Mouse (Mus musculus) midbrain, embryonic 16.5 days (tissue): ENCODE data around the gene Zhx3. TPM values are rescaled to one million over a fixed set of nuclear protein-coding genes. Genes with fewer than 3 reads are reported as not detected.

Experiments used
- ATAC-seq: fragments of 200-750 bp; cut with Nextera tagmentation; 2 replicates; pipeline ENCODE4 v1.8.0; 2017; ENCODE audit warnings: moderate TSS enrichment
- H3K27ac ChIP-seq: fragments of 300-500 bp; sonication (generic); 2 replicates; pipeline ENCODE4 v1.5.1; 2014; ENCODE audit warnings: mild to moderate bottlenecking, low read length, mixed read lengths
- H3K27me3 ChIP-seq: fragments of 300-500 bp; sonication (generic); 2 replicates; pipeline ENCODE4 v1.6.1; 2014; ENCODE audit warnings: low read depth, low read length, mixed read lengths; ENCODE audit not compliant: control insufficient read depth, insufficient read depth
- H3K36me3 ChIP-seq: fragments of 300-500 bp; sonication (generic); 2 replicates; pipeline ENCODE4 v1.6.1; 2014; ENCODE audit warnings: mild to moderate bottlenecking, low read length, moderate library complexity, mixed read lengths; ENCODE audit not compliant: control insufficient read depth, insufficient read depth
- H3K4me1 ChIP-seq: fragments of 300-500 bp; sonication (generic); 2 replicates; pipeline ENCODE4 v1.6.1; 2014; ENCODE audit warnings: mild to moderate bottlenecking, low read length, mixed read lengths; ENCODE audit not compliant: control insufficient read depth, insufficient read depth
- H3K4me2 ChIP-seq: fragments of 300-500 bp; sonication (generic); 2 replicates; pipeline ENCODE4 v1.6.1; 2014; ENCODE audit warnings: mild to moderate bottlenecking, low read length, mixed read lengths
- H3K4me3 ChIP-seq: fragments of 300-500 bp; sonication (generic); 2 replicates; pipeline ENCODE4 v1.5.1; 2014; ENCODE audit warnings: low read depth, mild to moderate bottlenecking, low read length, moderate library complexity, mixed read lengths
- H3K9ac ChIP-seq: fragments of 300-500 bp; sonication (generic); 2 replicates; pipeline ENCODE4 v1.6.1; 2014; ENCODE audit warnings: low read depth, low read length, mixed read lengths
- H3K9me3 ChIP-seq: fragments of 300-500 bp; sonication (generic); replicated peaks from 2 replicates; pipeline ENCODE4 v1.6.1; 2014; ENCODE audit warnings: mild to moderate bottlenecking, low read length, mixed read lengths; ENCODE audit not compliant: control insufficient read depth, poor library complexity, severe bottlenecking
- WGBS: fragments of 180-500 bp; shearing (Covaris S2); extraction: QIAGEN DNeasy Blood & Tissue Kit; methylation state at CpG from one replicate; pipeline ENCODE4 v1.1.7; 2014; 5-methylcytosine and 5-hydroxymethylcytosine counted together
- polyA plus RNA-seq: library from polyadenylated mRNA; unstranded; fragments of >200 nt; fragmentation: Nextera tagmentation; extraction: Ambion mirVana; gene quantifications from 2 replicates; pipeline ENCODE4 v1.2.1, GENCODE M21; 2015

Zhx3 gene
- polyA plus RNA-seq, 1 experiment from 2014 or later, result 21.1 TPM

- ATAC-seq, result no peak
- peaks cover 23% of the 10 kb centered on the region for H3K4me1 ChIP-seq
- no peaks in the 10 kb centered on the region for H3K27me3 ChIP-seq
- no peak overlapping the region for H3K27ac ChIP-seq
- H3K9me3 ChIP-seq, result no peaks in the 10 kb centered on the region
- H3K36me3 ChIP-seq, result peaks cover 4% of the 10 kb centered on the region; the same call in 1 of the 2 replicates
- WGBS, result 98% methylated on average over 3 of the region's 3 CpGs
- H3K9ac ChIP-seq, result no peak overlapping the region
- H3K4me2 ChIP-seq, result no peak overlapping the region
- H3K4me3 ChIP-seq, result no peak overlapping the region
Measured at GRCm38 (mm10) chr2:160728972-160729371, 143.8 kb downstream of the Zhx3 start.

- Histone ChIP-seq H3K27ac (no peak overlapping the region), H3K9ac (no peak overlapping the region), H3K4me2 (no peak overlapping the region), H3K4me3 (no peak overlapping the region), H3K36me3 (peaks cover 15% of the 10 kb centered on the region), H3K27me3 (no peaks in the 10 kb centered on the region), H3K9me3 (no peaks in the 10 kb centered on the region), H3K4me1 (peaks cover 5% of the 10 kb centered on the region)
- ATAC-seq, result no peak
- WGBS, result 81% methylated on average over 6 of the region's 6 CpGs
Measured at GRCm38 (mm10) chr2:160725877-160726864, 146.6 kb downstream of the Zhx3 start.

- Histone ChIP-seq H3K9me3 (no peaks in the 10 kb centered on the region), H3K9ac (no peak overlapping the region), H3K27me3 (no peaks in the 10 kb centered on the region), H3K4me1 (no peaks in the 10 kb centered on the region), H3K36me3 (peaks cover 25% of the 10 kb centered on the region), H3K4me2 (no peak overlapping the region), H3K4me3 (no peak overlapping the region), H3K27ac (no peak overlapping the region)
- WGBS, result 97% methylated on average over 5 of the region's 5 CpGs
- ATAC-seq, result no peak
Measured at GRCm38 (mm10) chr2:160724536-160724935, 148.3 kb downstream of the Zhx3 start.

- H3K36me3 ChIP-seq, result peaks cover 27% of the 10 kb centered on the region
- no peak for ATAC-seq
- no peak overlapping the region for H3K4me2 ChIP-seq
- WGBS, result 100% methylated on average over 4 of the region's 4 CpGs
- H3K9ac ChIP-seq, result no peak overlapping the region
- H3K27ac ChIP-seq, result no peak overlapping the region
- H3K27me3 ChIP-seq, result no peaks in the 10 kb centered on the region
- no peak overlapping the region for H3K4me3 ChIP-seq
- no peaks in the 10 kb centered on the region for H3K9me3 ChIP-seq
- no peaks in the 10 kb centered on the region for H3K4me1 ChIP-seq
Measured at GRCm38 (mm10) chr2:160723613-160724375, 149.0 kb downstream of the Zhx3 start.

GRCm38 (mm10) chr2:160722714-160723113, 150.1 kb downstream of the Zhx3 start:
- Histone ChIP-seq H3K9me3 (no peaks in the 10 kb centered on the region), H3K4me2 (no peak overlapping the region), H3K4me3 (no peak overlapping the region), H3K27me3 (no peaks in the 10 kb centered on the region), H3K27ac (no peak overlapping the region), H3K4me1 (no peaks in the 10 kb centered on the region), H3K36me3 (peaks cover 31% of the 10 kb centered on the region), H3K9ac (no peak overlapping the region)
- no peak for ATAC-seq
- WGBS, result 74% methylated on average over 4 of the region's 4 CpGs

- H3K9ac ChIP-seq, result no peak overlapping the region
- H3K4me3 ChIP-seq, result no peak overlapping the region
- peaks cover 43% of the 10 kb centered on the region for H3K36me3 ChIP-seq
- no peak overlapping the region for H3K4me2 ChIP-seq
- WGBS, result 89% methylated on average over 3 of the region's 3 CpGs
- no peak for ATAC-seq
- no peak overlapping the region for H3K27ac ChIP-seq
- H3K4me1 ChIP-seq, result no peaks in the 10 kb centered on the region
- H3K27me3 ChIP-seq, result no peaks in the 10 kb centered on the region
- H3K9me3 ChIP-seq, result no peaks in the 10 kb centered on the region
Measured at GRCm38 (mm10) chr2:160718811-160719210, 154.0 kb downstream of the Zhx3 start.

GRCm38 (mm10) chr2:160717269-160717668, 155.5 kb downstream of the Zhx3 start:
- WGBS, result 75% methylated on average over 5 of the region's 5 CpGs
- Histone ChIP-seq H3K4me3 (no peak overlapping the region), H3K4me1 (no peaks in the 10 kb centered on the region), H3K27ac (no peak overlapping the region), H3K4me2 (no peak overlapping the region), H3K27me3 (no peaks in the 10 kb centered on the region), H3K36me3 (peaks cover 38% of the 10 kb centered on the region), H3K9me3 (no peaks in the 10 kb centered on the region), H3K9ac (no peak overlapping the region)
- no peak for ATAC-seq

- Histone ChIP-seq H3K9ac (no peak overlapping the region), H3K9me3 (no peaks in the 10 kb centered on the region), H3K27ac (no peak overlapping the region), H3K4me3 (no peak overlapping the region), H3K36me3 (peaks cover 31% of the 10 kb centered on the region), H3K4me1 (no peaks in the 10 kb centered on the region), H3K4me2 (no peak overlapping the region), H3K27me3 (no peaks in the 10 kb centered on the region)
- 64% methylated on average over 4 of the region's 4 CpGs for WGBS
- no peak for ATAC-seq
Measured at GRCm38 (mm10) chr2:160715463-160716030, 157.3 kb downstream of the Zhx3 start.
